In the genomic region with DNA sequence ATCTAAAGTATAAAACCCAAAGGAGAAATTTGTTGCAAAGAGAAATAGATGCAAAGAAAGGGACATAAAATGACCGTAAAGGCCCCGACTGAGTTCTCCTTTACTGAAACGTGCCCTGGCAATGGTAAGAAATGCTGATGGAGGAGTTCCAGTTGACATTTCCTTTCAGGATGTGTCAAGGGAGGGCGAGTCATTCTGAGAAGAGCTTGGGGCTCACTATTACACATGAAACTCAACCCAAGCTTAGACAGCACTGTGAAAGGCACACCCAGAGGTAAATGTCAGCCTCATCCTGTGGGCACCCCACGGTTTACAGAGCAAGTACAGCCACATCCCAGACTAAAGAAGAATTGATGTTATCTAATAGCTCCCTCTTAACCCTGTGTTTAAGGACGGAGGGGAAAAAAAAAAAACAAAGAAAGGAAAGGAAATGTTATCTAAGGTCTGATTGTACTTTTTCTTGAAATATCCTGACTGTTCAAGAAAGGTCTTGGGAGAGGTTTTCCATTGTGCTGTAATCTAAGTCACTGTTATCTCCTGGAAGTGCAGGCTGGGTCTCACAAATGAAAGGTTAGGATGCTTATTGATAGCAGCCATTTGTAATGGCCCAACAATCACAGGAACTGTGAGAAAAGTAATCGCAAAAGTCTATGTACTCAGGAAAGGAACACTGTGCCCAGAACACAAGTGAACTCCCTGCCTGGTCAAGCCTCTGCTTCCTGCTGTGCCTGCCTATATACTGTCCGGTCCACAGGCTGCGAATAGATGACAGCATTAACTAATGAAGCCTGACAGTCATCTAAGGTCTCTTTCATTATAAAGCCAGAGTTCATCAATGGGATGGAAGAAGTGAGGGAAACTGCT, we compare ENCODE assay signal across 8 mouse cellular contexts.
DNase-seq lines count a peak whose midpoint lies in the region; ATAC-seq lines count a peak whose summit lies in the region.

No protein-coding gene starts in this region.

- peak; percentile 27 for DNase-seq in kidney, adult 9 months
- no peak for DNase-seq in kidney, adult 18-20 months
- DNase-seq in heart, postnatal 36 days, result peak; percentile 22 to 32
- no peak for DNase-seq in cerebellum, adult 9-10 months
- no peak for DNase-seq in cerebellum, postnatal 14 days
- no peak for DNase-seq in left cerebral cortex, postnatal 36 days (ENCODE audit: low spot score in 2 of 2)

- ATAC-seq in common myeloid progenitor, adult 5-6 weeks (replicated peaks; ENCODE audit: low read depth, poor library complexity, severe bottlenecking), result peak; percentile 36
- peak; percentile 25; the same call in 1 of the 2 replicates for ATAC-seq in megakaryocyte, adult 5-6 weeks (ENCODE audit: poor library complexity, severe bottlenecking)

- intact Hi-C loops in heart, postnatal 36 days (cut with DNase I), result loop anchor here (1.0 to 2.0 kb wide), 2 partner anchors 15 to 32 kb away; no protein-coding TSS in a partner anchor
- intact Hi-C loops in left cerebral cortex, postnatal 36 days (cut with DNase I), result no loop called here

Comparison
In these comparisons a context has a peak if more than half of its experiments do, and no peak if none do; other contexts are left out.
1. DNase-seq: peak in kidney, adult 9 months (single experiment) and heart, postnatal 36 days (2 of 2); none in kidney, adult 18-20 months (single experiment), cerebellum, adult 9-10 months (single experiment), cerebellum, postnatal 14 days (0 of 2) and left cerebral cortex, postnatal 36 days (0 of 2).